Mouse (Mus musculus): ENCODE results near the gene Rin3.

GRCm38 (mm10) chr12:102419544-102419943 is 136.7 kb downstream of the Rin3 start:
- TF ChIP-seq EP300 (IDR thresholded peaks at IDR 0.05) (no peak), CTCF (IDR thresholded peaks at IDR 0.05) (no peak)

Data from lung, postnatal 0 days (tissue).